Mouse (Mus musculus): ENCODE data around the gene Fam229a. TPM values are rescaled to one million over a fixed set of nuclear protein-coding genes. Genes with fewer than 3 reads are reported as not detected.

Gene Fam229a
- polyA plus RNA-seq, 1 experiment from 2014 or later: 0.36 TPM

DNA sequence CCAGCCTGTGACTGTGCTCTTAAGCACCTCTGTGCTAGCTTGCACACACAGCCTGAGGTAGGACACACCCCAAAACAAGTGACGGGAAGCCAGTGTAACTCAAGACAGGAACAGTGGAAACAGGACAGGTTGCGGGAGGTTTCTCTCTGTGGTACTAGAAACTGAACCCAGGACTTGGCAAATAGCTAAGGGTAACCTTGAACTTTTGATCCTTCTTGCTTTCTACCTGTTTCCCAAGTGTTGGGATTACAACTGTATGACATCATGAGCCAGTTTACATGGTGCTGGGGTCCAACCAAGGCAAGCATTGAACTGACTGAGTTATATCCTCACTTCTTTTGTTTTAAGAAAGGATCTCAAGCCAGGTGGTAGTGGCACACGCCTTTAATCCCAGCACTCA lies 11.1 kb upstream of the Fam229a start:
- Histone ChIP-seq H3K9ac (ENCODE audit: low read length) (no peak overlapping the region), H3K36me3 (ENCODE audit: control insufficient read depth, insufficient read depth, low read length) (peaks cover 17% of the 10 kb centered on the region), H3K4me2 (replicated peaks; ENCODE audit: low read depth) (no peak overlapping the region), H3K9me3 (ENCODE audit: control insufficient read depth, low read length) (no peaks in the 10 kb centered on the region), H3K27me3 (ENCODE audit: control insufficient read depth, insufficient read depth, low read length) (no peaks in the 10 kb centered on the region), H3K4me3 (ENCODE audit: low read depth, low read length) (no peak overlapping the region), H3K4me1 (replicated peaks; ENCODE audit: control insufficient read depth, insufficient read depth) (no peaks in the 10 kb centered on the region), H3K27ac (replicated peaks) (no peak overlapping the region)
- ATAC-seq (ENCODE audit: low FRiP score, low TSS enrichment): no peak
- no peak for TF ChIP-seq CTCF (IDR thresholded peaks at IDR 0.05; ENCODE audit: low read depth)
- no peak for TF ChIP-seq EP300 (optimal IDR thresholded peaks at IDR 0.05)
- DNase-seq (ENCODE audit: low spot score): no peak
- WGBS: 82% methylated on average over 3 of the region's 3 CpGs

DNA sequence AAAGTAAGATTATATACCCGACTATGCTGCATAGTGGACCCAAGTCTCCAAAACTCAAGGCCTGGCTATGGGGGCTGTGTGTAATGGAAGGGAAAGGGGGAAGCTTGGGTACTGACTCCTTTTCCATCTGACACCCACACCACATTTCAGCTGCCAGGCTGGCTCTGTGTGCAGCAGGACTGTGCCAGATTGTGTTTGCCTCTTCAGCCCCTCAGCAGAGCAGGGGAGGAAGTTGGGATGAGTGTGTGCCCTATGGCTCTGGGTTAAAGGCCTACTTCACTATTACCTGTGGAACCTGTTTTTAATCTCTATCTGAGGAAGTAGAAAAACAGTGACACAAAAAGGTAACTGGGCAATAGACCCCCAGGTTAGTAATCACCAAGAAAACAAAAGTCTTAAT lies 9.9 kb upstream of the Fam229a start:
- peak overlapping the region; percentile 58 for H3K27ac ChIP-seq (replicated peaks)
- no peak overlapping the region for H3K4me3 ChIP-seq (ENCODE audit: low read depth, low read length)
- TF ChIP-seq CTCF (IDR thresholded peaks at IDR 0.05; ENCODE audit: low read depth) (no peak), EP300 (optimal IDR thresholded peaks at IDR 0.05) (no peak)
- H3K4me2 ChIP-seq (replicated peaks; ENCODE audit: low read depth): no peak overlapping the region
- H3K27me3 ChIP-seq (ENCODE audit: control insufficient read depth, insufficient read depth, low read length): no peaks in the 10 kb centered on the region
- ATAC-seq (ENCODE audit: low FRiP score, low TSS enrichment) (peak; percentile 81), DNase-seq (ENCODE audit: low spot score) (no peak)
- H3K36me3 ChIP-seq (ENCODE audit: control insufficient read depth, insufficient read depth, low read length): peaks cover 19% of the 10 kb centered on the region; the same call in 1 of the 2 replicates
- H3K4me1 ChIP-seq (replicated peaks; ENCODE audit: control insufficient read depth, insufficient read depth): no peaks in the 10 kb centered on the region
- H3K9me3 ChIP-seq (ENCODE audit: control insufficient read depth, low read length): no peaks in the 10 kb centered on the region
- 86% methylated on average over 1 of the region's 1 CpGs for WGBS
- H3K9ac ChIP-seq (ENCODE audit: low read length): no peak overlapping the region

DNA sequence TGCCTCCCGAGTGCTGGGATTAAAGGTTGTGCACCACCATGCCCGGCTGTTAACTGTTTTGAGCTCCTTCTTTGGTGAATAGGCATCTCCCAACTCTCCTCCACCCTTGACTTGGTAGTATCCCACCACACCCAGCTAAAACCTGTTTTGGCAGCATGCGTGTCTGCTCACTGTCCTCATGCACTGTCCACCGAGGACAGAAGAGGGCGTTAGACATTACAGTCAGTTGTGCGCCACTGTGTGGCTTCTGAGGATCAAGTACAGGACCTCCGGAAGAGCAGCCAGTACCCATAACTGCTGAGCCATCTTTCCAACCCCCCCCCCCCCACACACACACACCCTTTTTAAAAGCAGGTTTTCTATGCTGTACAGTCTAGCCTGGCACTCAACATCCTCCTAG lies 3.7 kb downstream of the Fam229a start:
- ATAC-seq (ENCODE audit: low FRiP score, low TSS enrichment) (no peak), DNase-seq (ENCODE audit: low spot score) (no peak)
- WGBS: 66% methylated on average over 7 of the region's 7 CpGs
- Histone ChIP-seq H3K9ac (ENCODE audit: low read length) (no peak overlapping the region), H3K9me3 (ENCODE audit: control insufficient read depth, low read length) (no peaks in the 10 kb centered on the region), H3K4me1 (replicated peaks; ENCODE audit: control insufficient read depth, insufficient read depth) (no peaks in the 10 kb centered on the region; the same call in 1 of the 2 replicates), H3K4me2 (replicated peaks; ENCODE audit: low read depth) (no peak overlapping the region), H3K27ac (replicated peaks) (no peak overlapping the region), H3K4me3 (ENCODE audit: low read depth, low read length) (no peak overlapping the region), H3K36me3 (ENCODE audit: control insufficient read depth, insufficient read depth, low read length) (no peaks in the 10 kb centered on the region), H3K27me3 (ENCODE audit: control insufficient read depth, insufficient read depth, low read length) (no peaks in the 10 kb centered on the region)
- TF ChIP-seq EP300 (optimal IDR thresholded peaks at IDR 0.05): no peak
- TF ChIP-seq CTCF (IDR thresholded peaks at IDR 0.05; ENCODE audit: low read depth): peak; percentile 59

DNA sequence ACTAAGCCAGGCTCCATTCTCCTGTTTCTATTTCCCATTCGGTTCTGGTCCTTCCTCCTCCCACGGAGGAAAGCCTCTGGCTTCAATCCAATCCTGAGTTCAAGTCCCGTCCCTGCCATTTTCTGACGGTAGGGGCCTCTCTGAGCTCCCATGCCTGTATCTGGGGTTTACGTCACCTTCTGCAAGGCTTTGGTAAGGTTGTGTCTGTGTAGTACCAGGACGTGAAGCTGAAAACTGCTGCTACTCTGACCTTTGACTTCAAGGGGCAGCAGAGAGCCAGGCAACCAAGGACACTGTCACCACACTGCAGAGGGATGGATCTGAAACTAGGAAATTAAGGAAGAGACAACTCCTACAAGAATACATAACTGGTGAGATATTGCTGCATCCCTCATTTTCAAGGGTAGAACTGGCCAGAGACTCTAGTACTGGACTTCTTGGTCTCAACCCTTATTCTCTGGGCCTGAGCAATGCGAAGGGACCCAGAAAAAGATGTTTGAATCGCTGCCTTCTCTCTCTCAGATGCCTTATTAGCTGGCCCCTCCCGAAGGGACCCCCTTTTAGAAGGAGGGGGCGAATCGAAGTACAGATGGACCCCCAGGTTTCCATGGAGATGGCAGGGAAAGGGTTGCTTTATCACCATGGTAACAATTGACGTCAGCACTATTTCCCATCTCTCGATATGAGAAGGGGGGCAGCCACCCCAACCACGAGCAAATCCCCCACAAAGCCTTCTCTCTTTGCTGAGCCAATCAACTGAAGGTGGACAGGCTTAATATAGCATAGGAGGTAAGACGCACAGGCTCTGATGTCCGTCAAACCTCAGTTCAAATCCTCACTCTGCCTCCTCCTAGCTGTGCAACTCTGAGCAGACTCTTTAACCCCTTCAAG lies 4.9 kb downstream of the Fam229a start:
- no peaks in the 10 kb centered on the region for H3K9me3 ChIP-seq (ENCODE audit: control insufficient read depth, low read length)
- H3K4me2 ChIP-seq (replicated peaks; ENCODE audit: low read depth): no peak overlapping the region
- H3K36me3 ChIP-seq (ENCODE audit: control insufficient read depth, insufficient read depth, low read length): no peaks in the 10 kb centered on the region
- H3K27ac ChIP-seq (replicated peaks): no peak overlapping the region; the same call in 1 of the 2 replicates
- no peak for DNase-seq (ENCODE audit: low spot score)
- H3K27me3 ChIP-seq (ENCODE audit: control insufficient read depth, insufficient read depth, low read length): no peaks in the 10 kb centered on the region
- no peak overlapping the region for H3K9ac ChIP-seq (ENCODE audit: low read length)
- WGBS: 32% methylated on average over 16 of the region's 16 CpGs
- no peak overlapping the region for H3K4me3 ChIP-seq (ENCODE audit: low read depth, low read length)
- H3K4me1 ChIP-seq (replicated peaks; ENCODE audit: control insufficient read depth, insufficient read depth): no peaks in the 10 kb centered on the region; the same call in 1 of the 2 replicates
- peak; percentile 48 for TF ChIP-seq CTCF (IDR thresholded peaks at IDR 0.05; ENCODE audit: low read depth)
- TF ChIP-seq EP300 (optimal IDR thresholded peaks at IDR 0.05): no peak
- ATAC-seq (ENCODE audit: low FRiP score, low TSS enrichment): no peak

DNA sequence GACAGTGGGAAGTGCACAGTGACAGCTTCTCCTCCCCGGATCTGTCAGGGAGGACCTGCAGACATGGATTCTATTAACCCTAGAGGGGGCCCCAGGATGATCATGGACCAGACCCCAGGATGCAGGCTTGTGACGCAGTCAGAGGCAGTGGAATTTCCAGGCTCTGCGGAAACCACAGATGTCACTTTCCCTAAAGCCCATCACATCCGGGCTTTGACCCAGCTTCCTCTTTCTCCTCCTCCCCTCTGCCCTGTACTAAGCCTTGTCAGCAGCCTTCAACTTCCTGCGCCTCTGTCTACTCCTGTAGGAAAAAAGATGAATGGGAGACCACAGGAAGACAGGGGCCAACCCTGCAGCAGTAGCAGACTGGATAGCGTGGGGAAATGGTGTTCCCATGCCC lies 5.6 kb downstream of the Fam229a start:
- DNase-seq (ENCODE audit: low spot score) (no peak), ATAC-seq (ENCODE audit: low FRiP score, low TSS enrichment) (no peak)
- no peaks in the 10 kb centered on the region for H3K4me1 ChIP-seq (replicated peaks; ENCODE audit: control insufficient read depth, insufficient read depth)
- WGBS: 29% methylated on average over 6 of the region's 6 CpGs
- no peak overlapping the region for H3K4me2 ChIP-seq (replicated peaks; ENCODE audit: low read depth)
- H3K36me3 ChIP-seq (ENCODE audit: control insufficient read depth, insufficient read depth, low read length): no peaks in the 10 kb centered on the region
- no peak overlapping the region for H3K9ac ChIP-seq (ENCODE audit: low read length)
- TF ChIP-seq EP300 (optimal IDR thresholded peaks at IDR 0.05) (no peak), CTCF (IDR thresholded peaks at IDR 0.05; ENCODE audit: low read depth) (no peak)
- peak overlapping the region; percentile 18; the same call in 1 of the 2 replicates for H3K27ac ChIP-seq (replicated peaks)
- no peak overlapping the region for H3K4me3 ChIP-seq (ENCODE audit: low read depth, low read length)
- H3K9me3 ChIP-seq (ENCODE audit: control insufficient read depth, low read length): no peaks in the 10 kb centered on the region
- H3K27me3 ChIP-seq (ENCODE audit: control insufficient read depth, insufficient read depth, low read length): no peaks in the 10 kb centered on the region

DNA sequence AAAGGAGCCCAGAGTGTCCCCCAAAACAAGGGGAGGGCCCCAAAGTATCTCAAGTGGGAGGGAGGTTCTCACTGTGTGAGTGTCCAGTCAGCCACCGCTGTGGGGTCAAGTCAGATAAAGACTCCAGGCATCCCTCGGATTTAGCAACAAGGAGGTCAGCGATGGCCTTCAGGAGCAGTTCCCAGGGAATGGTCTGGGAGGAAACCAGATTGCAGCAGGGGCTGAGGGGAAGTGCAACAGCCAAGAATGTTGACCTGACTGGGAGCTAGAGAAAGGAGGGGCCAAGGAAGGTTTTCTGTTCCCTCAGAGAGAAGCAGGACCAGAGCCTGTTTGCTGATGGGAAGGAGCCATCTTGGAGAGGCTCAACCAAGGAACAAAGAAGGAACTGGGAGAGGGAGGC lies 8.0 kb downstream of the Fam229a start:
- Histone ChIP-seq H3K27ac (replicated peaks) (no peak overlapping the region), H3K4me2 (replicated peaks; ENCODE audit: low read depth) (no peak overlapping the region), H3K36me3 (ENCODE audit: control insufficient read depth, insufficient read depth, low read length) (no peaks in the 10 kb centered on the region), H3K4me1 (replicated peaks; ENCODE audit: control insufficient read depth, insufficient read depth) (peaks cover 4% of the 10 kb centered on the region), H3K9me3 (ENCODE audit: control insufficient read depth, low read length) (no peaks in the 10 kb centered on the region), H3K27me3 (ENCODE audit: control insufficient read depth, insufficient read depth, low read length) (no peaks in the 10 kb centered on the region), H3K9ac (ENCODE audit: low read length) (no peak overlapping the region), H3K4me3 (ENCODE audit: low read depth, low read length) (no peak overlapping the region)
- WGBS: 70% methylated on average over 3 of the region's 3 CpGs
- ATAC-seq (ENCODE audit: low FRiP score, low TSS enrichment): no peak
- no peak for TF ChIP-seq CTCF (IDR thresholded peaks at IDR 0.05; ENCODE audit: low read depth)
- no peak for TF ChIP-seq EP300 (optimal IDR thresholded peaks at IDR 0.05)
- DNase-seq (ENCODE audit: low spot score): no peak
